Mouse (Mus musculus): ENCODE measurements around the gene Vdr.

Vdr gene

GRCm38 (mm10) chr15:97830253-97830787, 80.1 kb downstream of the Vdr start:
- DNase-seq (ENCODE audit: low read depth, low spot score): peak; percentile 68

GRCm38 (mm10) chr15:97829432-97829831, 81.0 kb downstream of the Vdr start:
- DNase-seq (ENCODE audit: low read depth, low spot score): no peak

DNA sequence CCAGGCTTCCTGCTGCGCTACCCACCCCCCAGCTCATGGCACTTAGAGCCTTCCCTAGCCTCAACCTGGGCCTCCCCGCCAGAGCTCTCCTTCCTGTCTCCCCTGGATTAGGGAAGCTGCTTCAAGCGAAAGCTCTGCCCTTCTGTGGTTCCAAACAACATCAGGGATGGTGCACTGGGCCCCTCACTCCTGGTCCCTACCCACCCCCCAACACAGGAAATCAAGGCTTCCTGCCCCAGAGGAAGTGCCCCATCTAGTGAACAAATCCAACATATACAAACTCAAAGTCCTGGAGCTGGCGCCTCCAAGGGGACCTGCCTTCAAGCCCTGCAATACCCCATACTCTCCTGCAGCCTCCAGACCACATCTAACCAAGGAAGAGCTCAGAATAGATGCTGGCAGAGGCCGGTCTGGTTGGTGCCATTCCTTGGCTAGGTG, 81.5 kb downstream of the Vdr start:
- DNase-seq (ENCODE audit: low read depth, low spot score): peak; percentile 76

DNA sequence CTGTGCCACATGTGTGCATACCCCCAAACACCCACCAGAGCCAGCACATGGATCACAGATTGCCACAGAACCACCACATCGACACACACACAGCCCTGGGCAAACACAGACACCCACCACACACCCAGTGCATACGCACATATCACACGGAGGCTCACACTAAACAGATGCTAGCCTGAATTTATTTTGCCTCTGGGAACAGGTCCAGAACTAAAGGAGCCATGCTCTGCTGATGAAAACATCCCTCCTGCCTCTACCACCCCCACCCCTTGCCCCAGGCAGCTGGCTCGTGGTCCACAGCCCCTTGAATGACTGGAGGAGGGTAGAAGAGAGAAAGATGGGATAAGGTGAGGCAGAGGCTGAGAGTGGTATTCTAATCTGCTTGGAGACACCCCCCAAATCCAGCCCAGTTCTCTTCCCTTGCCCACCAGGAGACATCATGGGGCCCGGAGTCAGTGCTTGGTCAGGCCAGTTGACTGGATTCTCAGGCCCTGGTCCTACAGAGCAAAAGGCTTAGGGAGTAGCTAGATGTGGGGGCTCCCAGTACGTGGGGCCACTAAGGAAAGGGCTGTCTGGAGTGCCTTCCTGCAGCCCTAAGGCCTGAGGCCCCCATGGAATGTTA, 82.1 kb downstream of the Vdr start:
- peak; percentile 44 for DNase-seq (ENCODE audit: low read depth, low spot score)

- DNase-seq (ENCODE audit: low read depth, low spot score): no peak
These were observed 83.0 kb downstream of the Vdr start for GRCm38 (mm10) chr15:97827401-97827800.

GRCm38 (mm10) chr15:97826588-97827261, 83.7 kb downstream of the Vdr start:
- DNase-seq (ENCODE audit: low read depth, low spot score): no peak

DNA sequence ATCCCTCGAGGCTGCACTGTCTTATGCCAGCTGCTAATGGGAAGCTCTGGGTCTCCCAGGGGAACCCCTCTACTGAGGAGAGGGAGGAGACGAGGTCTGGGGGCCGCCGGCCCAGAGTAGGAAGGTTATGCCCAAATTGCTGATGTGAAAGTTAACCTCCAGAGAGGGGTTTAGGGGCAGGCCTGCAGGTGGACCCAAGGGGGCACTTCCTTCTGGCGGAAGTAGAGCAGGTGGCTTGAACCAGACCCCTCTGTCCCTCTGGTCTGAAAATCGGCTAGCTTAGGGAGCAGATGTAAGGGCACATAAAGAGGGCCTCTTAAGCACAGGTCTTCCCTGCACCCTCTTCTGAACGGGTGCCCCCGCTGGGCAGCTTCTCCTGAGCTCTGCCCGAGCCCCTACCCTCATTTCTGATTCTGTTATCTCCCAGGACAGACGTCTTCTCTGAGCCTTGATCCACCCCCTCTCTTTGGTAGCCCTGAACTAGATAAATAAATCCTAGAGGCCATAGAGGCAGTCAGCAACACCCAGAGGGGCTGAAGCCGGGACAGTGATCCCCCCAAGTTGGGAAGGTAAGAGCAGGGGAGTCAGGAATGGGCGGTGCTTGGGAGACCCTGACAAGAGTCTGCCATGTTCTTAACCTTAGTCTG, 84.4 kb downstream of the Vdr start:
- peak; percentile 53 for DNase-seq (ENCODE audit: low read depth, low spot score)

DNA sequence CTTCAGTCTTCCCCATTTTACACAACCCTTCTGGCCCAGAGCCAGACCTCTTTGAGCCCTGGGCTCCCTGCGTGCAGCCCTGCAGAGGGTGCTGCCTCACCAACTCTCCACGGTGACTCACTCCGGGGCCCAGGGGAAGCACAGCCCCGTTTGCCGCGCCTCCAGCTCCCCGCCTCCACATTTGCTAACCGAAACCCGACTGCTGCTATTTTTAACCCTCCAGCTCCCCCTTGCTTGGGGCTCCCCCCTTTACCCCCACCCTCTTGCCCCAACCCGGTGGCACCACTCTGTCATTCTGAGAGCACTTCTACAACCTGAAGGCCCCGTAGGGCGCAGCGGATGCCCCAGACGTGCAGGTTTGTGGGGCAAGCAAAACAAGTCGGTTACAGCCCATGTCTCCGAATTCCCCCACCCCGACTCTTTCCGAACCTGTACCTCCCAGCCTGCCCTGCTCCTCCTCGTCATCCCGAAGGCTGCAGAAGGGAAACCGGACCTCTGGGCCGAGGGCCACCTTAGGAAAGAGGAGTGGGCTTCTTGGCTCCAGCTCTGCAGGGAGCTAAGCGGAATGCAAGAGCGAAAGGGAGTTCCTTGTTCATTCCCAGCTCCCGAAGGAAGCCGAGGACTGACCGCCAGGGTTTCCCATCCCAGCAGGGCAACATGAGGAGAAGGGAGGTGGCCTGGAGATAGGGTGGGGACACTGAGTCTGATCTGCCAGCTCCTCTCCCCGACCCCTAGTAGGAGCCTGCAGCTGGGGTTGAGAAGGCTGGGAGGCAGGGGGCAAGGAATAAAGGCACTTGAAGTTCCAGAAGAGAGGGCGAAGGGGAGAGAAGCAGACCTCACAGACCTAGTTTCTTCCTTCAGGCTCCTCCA, 85.1 kb downstream of the Vdr start:
- peak; percentile 96 for DNase-seq (ENCODE audit: low read depth, low spot score)

DNA sequence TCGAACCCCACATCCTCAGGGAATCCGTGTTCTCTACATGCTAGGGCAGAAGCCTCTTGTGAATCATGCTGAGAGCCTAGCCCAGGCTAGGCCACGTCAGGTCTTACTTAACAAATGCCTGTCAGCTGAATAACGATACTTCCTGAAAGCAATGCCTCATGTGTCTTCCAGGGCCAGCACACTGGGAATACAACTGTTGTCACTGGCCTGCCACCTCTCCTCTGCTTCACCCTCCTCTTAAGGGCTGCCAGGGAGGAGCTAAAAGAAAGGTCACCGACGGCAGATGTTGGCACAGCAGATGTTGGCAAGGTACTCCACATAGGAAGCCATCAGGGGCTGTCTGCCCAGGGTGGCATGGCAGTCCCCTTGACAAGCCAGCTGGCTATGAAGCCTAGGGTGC, 86.4 kb downstream of the Vdr start:
- peak; percentile 62 for DNase-seq (ENCODE audit: low read depth, low spot score)

GRCm38 (mm10) chr15:97823479-97823878, 87.0 kb downstream of the Vdr start:
- no peak for DNase-seq (ENCODE audit: low read depth, low spot score)

- DNase-seq (ENCODE audit: low read depth, low spot score): no peak
These were observed 87.7 kb downstream of the Vdr start for GRCm38 (mm10) chr15:97822545-97823228.

DNA sequence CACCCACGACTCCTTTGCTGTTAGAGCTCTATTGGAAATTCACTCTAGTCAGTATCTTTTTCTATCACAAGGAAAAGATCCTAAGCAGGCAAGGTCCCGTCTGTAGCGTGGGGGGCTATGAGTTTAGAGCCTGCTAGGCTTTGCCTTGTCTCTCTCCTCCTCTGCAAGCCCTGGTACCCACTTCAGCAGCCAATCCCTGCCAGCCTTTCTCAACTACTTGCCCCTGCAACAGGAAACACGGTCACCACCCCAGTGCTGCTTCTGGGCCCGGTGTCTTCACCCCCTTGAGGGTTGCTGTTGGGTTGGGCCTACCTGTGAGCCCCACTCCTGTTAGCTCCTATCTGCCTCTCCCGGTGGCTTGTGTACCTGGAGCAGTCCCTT, 88.5 kb downstream of the Vdr start:
- no peak for DNase-seq (ENCODE audit: low read depth, low spot score)

DNA sequence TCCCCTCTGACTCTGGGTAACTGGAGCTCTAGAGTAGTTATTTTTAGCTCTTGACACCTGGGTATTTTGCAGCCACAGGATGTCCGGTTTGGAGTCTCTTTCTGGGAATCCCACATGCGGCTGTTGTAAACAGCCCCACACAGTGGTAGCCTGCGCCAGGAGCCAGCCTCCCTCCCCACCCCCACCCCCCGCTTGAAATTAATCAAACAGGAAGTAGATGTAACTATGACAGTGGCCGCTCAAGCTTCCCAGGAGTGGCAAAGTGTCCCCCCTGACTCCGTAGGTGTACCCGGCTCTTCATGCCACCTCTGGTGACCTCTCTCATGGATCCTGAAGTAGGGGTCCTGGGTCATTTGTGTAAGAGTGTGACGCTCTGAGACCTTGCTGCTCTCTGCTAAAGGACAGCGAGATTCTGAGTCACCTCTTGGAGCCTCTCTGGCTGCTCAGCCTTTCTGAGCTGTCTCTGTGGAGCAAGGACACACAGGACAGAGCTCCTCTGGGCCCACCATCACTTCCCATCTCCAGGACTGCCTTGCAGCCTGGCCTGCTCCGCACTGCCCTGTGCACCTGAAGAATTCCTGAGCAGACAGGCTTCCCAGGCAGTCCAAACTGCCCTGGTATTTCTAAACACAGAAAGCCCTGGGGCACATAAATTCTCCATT, 89.0 kb downstream of the Vdr start:
- peak; percentile 64 for DNase-seq (ENCODE audit: low read depth, low spot score)

GRCm38 (mm10) chr15:97819937-97820336, 90.5 kb downstream of the Vdr start:
- peak; percentile 34 for DNase-seq (ENCODE audit: low read depth, low spot score)

DNA sequence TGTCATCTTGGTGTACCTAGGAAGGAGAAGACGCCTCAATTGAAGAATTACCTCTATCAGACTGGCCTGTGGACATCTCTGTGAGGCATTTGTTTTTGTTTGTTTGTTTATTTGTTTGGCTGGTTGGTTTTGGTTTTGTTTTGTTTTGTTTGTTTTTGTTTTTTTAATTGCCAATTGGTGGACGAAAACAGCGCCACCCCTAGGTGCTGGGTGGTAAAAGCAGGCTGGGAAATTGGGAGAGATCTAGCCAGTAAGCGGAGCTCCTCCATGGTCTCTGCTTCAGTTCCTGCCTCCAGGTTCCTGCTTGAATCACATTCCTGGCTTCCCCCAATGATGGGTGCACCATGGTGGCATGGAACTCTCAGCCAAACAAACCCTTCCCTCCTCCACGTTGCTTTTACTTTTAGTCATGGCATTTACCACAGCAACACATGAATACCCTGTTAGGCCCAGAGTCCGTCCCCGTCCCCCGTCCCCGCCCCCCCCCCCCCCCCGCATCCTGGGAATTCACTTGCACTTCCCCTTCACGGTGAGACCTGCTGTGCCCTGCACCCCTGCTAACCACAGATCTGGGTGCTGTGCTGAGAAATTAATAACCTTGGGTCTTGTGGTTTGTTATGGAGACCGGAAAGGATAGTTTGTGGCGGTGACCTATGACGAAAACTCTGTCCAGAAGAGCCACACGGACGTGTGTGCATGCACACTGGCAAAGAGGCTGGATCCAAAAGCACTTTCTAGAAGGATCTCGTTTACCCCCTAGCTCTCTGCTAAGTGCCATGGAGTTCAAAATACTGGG, 94.0 kb downstream of the Vdr start:
- DNase-seq (ENCODE audit: low read depth, low spot score): no peak

GRCm38 (mm10) chr15:97815254-97815653, 95.2 kb downstream of the Vdr start:
- no peak for DNase-seq (ENCODE audit: low read depth, low spot score)

- DNase-seq (ENCODE audit: low read depth, low spot score): peak; percentile 63
These were observed 95.7 kb downstream of the Vdr start for GRCm38 (mm10) chr15:97814703-97815102.

DNA sequence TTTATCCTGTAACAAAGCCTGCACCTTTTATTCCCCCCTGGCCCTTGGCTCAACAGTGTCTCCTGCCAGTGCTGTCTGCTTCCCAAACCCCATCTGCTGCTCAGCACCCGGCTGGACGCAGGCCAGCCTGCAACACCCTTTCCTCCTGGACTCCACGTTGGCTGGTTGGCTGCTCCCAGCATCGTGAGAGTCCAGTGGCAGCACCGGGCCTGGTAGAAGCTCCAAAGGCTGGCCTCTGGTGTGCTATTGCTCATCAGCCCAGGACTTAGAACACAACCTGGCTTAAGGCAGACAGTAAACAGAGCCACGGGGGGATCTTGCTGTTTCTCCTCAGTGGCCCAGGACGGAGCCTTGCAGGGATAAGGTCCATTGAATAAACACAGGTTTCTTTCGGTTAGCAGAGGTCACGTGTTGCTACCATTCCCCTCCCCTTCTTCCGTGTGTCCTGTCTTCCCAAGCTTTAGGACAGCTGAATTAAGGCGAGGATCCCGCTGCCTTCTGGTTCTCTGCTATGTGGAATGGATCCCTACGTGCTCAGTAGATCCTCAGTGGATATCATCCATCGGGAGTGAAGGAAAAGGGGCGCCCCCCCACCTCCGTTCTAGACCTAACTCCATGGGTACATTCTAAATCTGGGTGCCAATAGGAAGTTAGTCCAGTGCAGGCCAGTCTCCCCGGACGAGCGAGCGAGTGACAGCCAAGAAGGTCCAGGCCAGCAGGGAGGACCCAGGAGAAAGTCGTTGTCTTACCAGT, 96.8 kb downstream of the Vdr start:
- DNase-seq (ENCODE audit: low read depth, low spot score): peak; percentile 55

GRCm38 (mm10) chr15:97812875-97813274, 97.6 kb downstream of the Vdr start:
- DNase-seq (ENCODE audit: low read depth, low spot score): no peak

Data from 3T3-L1 (cell line).